Mouse (Mus musculus) embryonic facial prominence, embryonic 14.5 days (tissue): ENCODE results near the gene Pank2. TPM values are rescaled to one million over a fixed set of nuclear protein-coding genes. Genes with fewer than 3 reads are reported as not detected.
"Not testable (repeated sequence)": the region's sequence is repeated elsewhere in the genome, so short reads cannot be mapped to it uniquely, and the experiment has no call there.

Experiments
- ATAC-seq: fragments of 200-750 bp; cut with Nextera tagmentation; 2 replicates; pipeline ENCODE4 v1.8.0; 2017; ENCODE audit warnings: low read depth, moderate number of reproducible peaks, moderate TSS enrichment
- DNase-seq: peaks from one replicate; pipeline ENCODE4 v3.0.0-alpha.2; 2015; ENCODE audit warnings: low spot score
- H3K27ac ChIP-seq: fragments of 300-500 bp; sonication (generic); replicated peaks from 2 replicates; pipeline ENCODE4 v1.5.1; 2014; ENCODE audit warnings: low read depth, mild to moderate bottlenecking, low read length, moderate library complexity
- H3K27me3 ChIP-seq: fragments of 300-500 bp; sonication (generic); replicated peaks from 2 replicates; pipeline ENCODE4 v1.6.1; 2014; ENCODE audit warnings: low read length; ENCODE audit not compliant: control insufficient read depth, insufficient read depth
- H3K36me3 ChIP-seq: fragments of 300-500 bp; sonication (generic); 2 replicates; pipeline ENCODE4 v1.6.1; 2014; ENCODE audit warnings: low read length, mixed read lengths; ENCODE audit not compliant: control insufficient read depth, insufficient read depth
- H3K4me1 ChIP-seq: fragments of 300-500 bp; sonication (generic); 2 replicates; pipeline ENCODE4 v1.6.1; 2014; ENCODE audit warnings: antibody characterized with exemption, low read length; ENCODE audit not compliant: control insufficient read depth, insufficient read depth
- H3K4me2 ChIP-seq: fragments of 300-500 bp; sonication (generic); 2 replicates; pipeline ENCODE4 v1.6.1; 2014; ENCODE audit warnings: low read depth, mild to moderate bottlenecking, low read length, moderate library complexity, mixed read lengths
- H3K4me3 ChIP-seq: fragments of 300-500 bp; sonication (generic); 2 replicates; pipeline ENCODE4 v1.5.1; 2014; ENCODE audit warnings: low read depth, mild to moderate bottlenecking, low read length
- H3K9ac ChIP-seq: fragments of 300-500 bp; sonication (generic); 2 replicates; pipeline ENCODE4 v1.6.1; 2014; ENCODE audit warnings: low read depth, mild to moderate bottlenecking, low read length, moderate library complexity, mixed read lengths
- H3K9me3 ChIP-seq: fragments of 300-500 bp; sonication (generic); 2 replicates; pipeline ENCODE4 v1.6.1; 2016; ENCODE audit warnings: low read length; ENCODE audit not compliant: control insufficient read depth
- WGBS: fragments of 180-500 bp; shearing (Covaris S2); extraction: QIAGEN DNeasy Blood & Tissue Kit; methylation state at CpG from one replicate; pipeline ENCODE4 v1.1.7; 2014; 5-methylcytosine and 5-hydroxymethylcytosine counted together
- polyA plus RNA-seq: library from polyadenylated mRNA; unstranded; fragments of >200 nt; fragmentation: Nextera tagmentation; extraction: Ambion mirVana; gene quantifications from 2 replicates; pipeline ENCODE4 v1.2.1, GENCODE M21; 2014

The Pank2 gene
- polyA plus RNA-seq, 1 experiment from 2014 or later = 36.0 TPM

- no peak for ATAC-seq
- H3K27ac ChIP-seq = no peak overlapping the region
- H3K9ac ChIP-seq = no peak overlapping the region
- no peaks in the 10 kb centered on the region; the same call in 1 of the 2 replicates for H3K36me3 ChIP-seq
- DNase-seq = no peak
- H3K4me3 ChIP-seq = no peak overlapping the region
- peaks cover 22% of the 10 kb centered on the region for H3K4me1 ChIP-seq
- H3K9me3 ChIP-seq = no peaks in the 10 kb centered on the region
- H3K4me2 ChIP-seq = peak overlapping the region; percentile 76; the same call in 1 of the 2 replicates
- no peaks in the 10 kb centered on the region for H3K27me3 ChIP-seq
- 83% methylated on average over 2 of the region's 2 CpGs for WGBS
Observed at GRCm38 (mm10) chr2:131265056-131265455, 2.8 kb downstream of the Pank2 start.

GRCm38 (mm10) chr2:131275493-131275892 lies 13.2 kb downstream of the Pank2 start:
- Histone ChIP-seq H3K27ac (no peak overlapping the region), H3K36me3 (peaks cover 76% of the 10 kb centered on the region), H3K9me3 (no peaks in the 10 kb centered on the region), H3K4me1 (0 out of 2 replicates have a peak, but pooled peaks cover 4% of the 10 kb centered on the region), H3K4me3 (no peak overlapping the region), H3K9ac (no peak overlapping the region), H3K27me3 (no peaks in the 10 kb centered on the region), H3K4me2 (no peak overlapping the region)
- ATAC-seq (no peak), DNase-seq (no peak)
- 95% methylated on average over 3 of the region's 3 CpGs for WGBS

GRCm38 (mm10) chr2:131276722-131277121 lies 14.4 kb downstream of the Pank2 start:
- H3K9ac ChIP-seq = no peak overlapping the region
- H3K27me3 ChIP-seq = no peaks in the 10 kb centered on the region
- no peak for DNase-seq
- ATAC-seq = no peak
- WGBS = 94% methylated on average over 5 of the region's 5 CpGs
- no peak overlapping the region for H3K4me3 ChIP-seq
- H3K36me3 ChIP-seq = peaks cover 78% of the 10 kb centered on the region
- no peak overlapping the region for H3K27ac ChIP-seq
- 0 out of 2 replicates have a peak, but pooled peaks cover 4% of the 10 kb centered on the region for H3K4me1 ChIP-seq
- H3K9me3 ChIP-seq = no peaks in the 10 kb centered on the region
- H3K4me2 ChIP-seq = no peak overlapping the region

GRCm38 (mm10) chr2:131281596-131281995 lies 19.3 kb downstream of the Pank2 start:
- Histone ChIP-seq H3K27me3 (no peaks in the 10 kb centered on the region), H3K4me2 (no peak overlapping the region), H3K4me3 (no peak overlapping the region), H3K9me3 (no peaks in the 10 kb centered on the region), H3K9ac (no peak overlapping the region), H3K36me3 (peaks cover 76% of the 10 kb centered on the region), H3K27ac (no peak overlapping the region), H3K4me1 (no peaks in the 10 kb centered on the region)
- ATAC-seq (no peak), DNase-seq (no peak)
- 75% methylated on average over 1 of the region's 1 CpGs for WGBS

- Histone ChIP-seq H3K27ac (no peak overlapping the region), H3K27me3 (no peaks in the 10 kb centered on the region), H3K4me1 (no peaks in the 10 kb centered on the region), H3K9me3 (no peaks in the 10 kb centered on the region), H3K36me3 (peaks cover 69% of the 10 kb centered on the region), H3K4me2 (no peak overlapping the region), H3K9ac (no peak overlapping the region), H3K4me3 (no peak overlapping the region)
- WGBS = 38% methylated on average over 1 of the region's 1 CpGs
- no peak for DNase-seq
- ATAC-seq = no peak
Observed at GRCm38 (mm10) chr2:131286276-131286675, 24.0 kb downstream of the Pank2 start.

- Histone ChIP-seq H3K4me3 (no peak overlapping the region), H3K9ac (no peak overlapping the region), H3K9me3 (no peaks in the 10 kb centered on the region), H3K27ac (no peak overlapping the region), H3K4me2 (no peak overlapping the region), H3K4me1 (no peaks in the 10 kb centered on the region), H3K27me3 (no peaks in the 10 kb centered on the region), H3K36me3 (peaks cover 82% of the 10 kb centered on the region)
- ATAC-seq (no peak), DNase-seq (no peak)
Observed at GRCm38 (mm10) chr2:131290669-131291068, 28.4 kb downstream of the Pank2 start.

- DNase-seq = no peak
- H3K4me1 ChIP-seq = no peaks in the 10 kb centered on the region
- H3K27ac ChIP-seq = no peak overlapping the region
- H3K27me3 ChIP-seq = no peaks in the 10 kb centered on the region
- H3K9ac ChIP-seq = no peak overlapping the region
- 88% methylated on average over 2 of the region's 2 CpGs for WGBS
- ATAC-seq = no peak
- H3K36me3 ChIP-seq = peaks cover 72% of the 10 kb centered on the region
- H3K9me3 ChIP-seq = no peaks in the 10 kb centered on the region
- no peak overlapping the region for H3K4me3 ChIP-seq
- H3K4me2 ChIP-seq = no peak overlapping the region
Observed at GRCm38 (mm10) chr2:131296746-131297261, 34.5 kb downstream of the Pank2 start.

- 42% methylated on average over 7 of the region's 7 CpGs for WGBS
- H3K27me3 ChIP-seq, H3K4me1 ChIP-seq, H3K9me3 ChIP-seq, H3K4me3 ChIP-seq, H3K27ac ChIP-seq, H3K9ac ChIP-seq, DNase-seq, ATAC-seq, H3K4me2 ChIP-seq: not testable (repeated sequence)
- H3K36me3 ChIP-seq = peaks cover 73% of the 10 kb centered on the region
Observed at GRCm38 (mm10) chr2:131298674-131299073, 36.4 kb downstream of the Pank2 start.

- Histone ChIP-seq H3K36me3 (peaks cover 63% of the 10 kb centered on the region), H3K4me2 (no peak overlapping the region), H3K9me3 (no peaks in the 10 kb centered on the region), H3K4me3 (no peak overlapping the region), H3K4me1 (no peaks in the 10 kb centered on the region), H3K27me3 (no peaks in the 10 kb centered on the region), H3K27ac (0 out of 2 replicates have a peak overlapping the region, but pooled peaks have one; percentile 33), H3K9ac (no peak overlapping the region)
- ATAC-seq (no peak), DNase-seq (peak; percentile 31)
- 82% methylated on average over 2 of the region's 2 CpGs for WGBS
Observed at GRCm38 (mm10) chr2:131300485-131300884, 38.2 kb downstream of the Pank2 start.
